ENCODE assay signal across 1 mouse cellular context in the genomic region with DNA sequence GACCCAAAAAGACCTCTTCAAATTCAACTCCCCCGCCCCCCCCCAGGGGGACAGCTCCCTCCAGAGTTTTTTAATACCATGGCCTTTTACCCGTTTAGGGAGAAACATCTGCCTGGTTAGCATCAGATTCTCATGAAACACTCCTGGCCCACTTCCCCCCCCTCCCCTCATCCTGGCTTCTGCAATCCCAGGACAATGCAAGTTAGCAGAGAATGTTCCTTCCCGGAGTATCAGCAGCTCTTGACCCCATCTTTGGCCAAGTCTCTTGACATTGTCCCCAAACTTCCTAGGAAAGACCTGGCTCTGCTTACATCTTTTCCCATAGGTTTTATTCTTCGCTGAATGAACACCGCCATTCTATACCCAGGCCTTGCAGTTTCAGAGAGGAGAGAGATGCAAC.
TF ChIP-seq lines count a peak whose summit lies in the region.

No protein-coding gene starts in this region.

TF ChIP-seq in MEL, 35 proteins besides CTCF, POLR2A, EP300 and RAD21:
- no peak for TF ChIP-seq SMC3 (IDR thresholded peaks at IDR 0.05; ENCODE audit: low read depth, low read length)
- no peak for TF ChIP-seq MAZ (IDR thresholded peaks at IDR 0.05; ENCODE audit: low read depth, low read length)
- no peak for TF ChIP-seq MEF2A (IDR thresholded peaks at IDR 0.05; ENCODE audit: extremely low read depth, insufficient replicate concordance, low read depth, low read length, poor library complexity, severe bottlenecking)
- no peak for TF ChIP-seq GABPA (IDR thresholded peaks at IDR 0.05; ENCODE audit: low read depth, low read length)
- TF ChIP-seq BHLHE40 (IDR thresholded peaks at IDR 0.05; ENCODE audit: borderline replicate concordance, low read depth, low read length): no peak
- TF ChIP-seq ZKSCAN1 (IDR thresholded peaks at IDR 0.05; ENCODE audit: low read depth, low read length): no peak
- no peak for TF ChIP-seq TBP (IDR thresholded peaks at IDR 0.05; ENCODE audit: low read depth, low read length)
- no peak for TF ChIP-seq MYC (IDR thresholded peaks at IDR 0.05; ENCODE audit: low read depth, low read length)
- TF ChIP-seq MXI1 (IDR thresholded peaks at IDR 0.05; ENCODE audit: low read depth, low read length): no peak
- TF ChIP-seq TAL1 (IDR thresholded peaks at IDR 0.05; ENCODE audit: low read length): no peak
- TF ChIP-seq USF2 (IDR thresholded peaks at IDR 0.05; ENCODE audit: borderline replicate concordance in 1 of 2, insufficient read depth in 1 of 2, low read depth in 1 of 2, low read length in 2 of 2): no peak
- TF ChIP-seq USF1 (IDR thresholded peaks at IDR 0.05; ENCODE audit: low read depth, low read length): no peak
- TF ChIP-seq E2F4 (IDR thresholded peaks at IDR 0.05; ENCODE audit: borderline replicate concordance, low read depth, low read length): no peak
